Mouse (Mus musculus) kidney, postnatal 36 days (tissue): ENCODE measurements around the gene Sema4d.
A peak's percentile ranks its signal among the peaks of the same experiment; 100 is the strongest.

Experiments
- DNase-seq, 2 experiments: peaks; one replicate each; pipeline ENCODE4 v3.0.0; 2021 to 2022; ENCODE audit warnings: mixed read lengths in 2 of 2

The Sema4d gene

GRCm38 (mm10) chr13:51677041-51677440 lies 116.5 kb downstream of the Sema4d start:
- no peak for DNase-seq

- no peak for DNase-seq
These were observed 116.9 kb downstream of the Sema4d start for GRCm38 (mm10) chr13:51676641-51677040.

GRCm38 (mm10) chr13:51668195-51668594 lies 125.4 kb downstream of the Sema4d start:
- peak; percentile 47 to 55 for DNase-seq

- peak; percentile 27 to 58 for DNase-seq
These were observed 130.0 kb downstream of the Sema4d start for GRCm38 (mm10) chr13:51663561-51663960.

GRCm38 (mm10) chr13:51659573-51659972 lies 134.0 kb downstream of the Sema4d start:
- no peak for DNase-seq

- DNase-seq: no peak
These were observed 135.5 kb downstream of the Sema4d start for GRCm38 (mm10) chr13:51658094-51658493.

GRCm38 (mm10) chr13:51656516-51657235 lies 136.9 kb downstream of the Sema4d start:
- peak; percentile 62 to 70 for DNase-seq

- DNase-seq: no peak
These were observed 139.6 kb downstream of the Sema4d start for GRCm38 (mm10) chr13:51653961-51654360.

- peak in 1 of 2 experiments; percentile 28 for DNase-seq
These were observed 140.4 kb downstream of the Sema4d start for GRCm38 (mm10) chr13:51653159-51653558.

GRCm38 (mm10) chr13:51651408-51652064 lies 142.0 kb downstream of the Sema4d start, which contains the start of gene Secisbp2:
TSS of gene Secisbp2 (plus strand) at chr13:51651697.
- DNase-seq: peak; percentile 95 to 97

- no peak for DNase-seq
These were observed 143.8 kb downstream of the Sema4d start for GRCm38 (mm10) chr13:51649740-51650139.

- DNase-seq: peak in 1 of 2 experiments; percentile 23
These were observed 145.3 kb downstream of the Sema4d start for GRCm38 (mm10) chr13:51648237-51648636.

GRCm38 (mm10) chr13:51647770-51648169 lies 145.8 kb downstream of the Sema4d start:
- DNase-seq: peak; percentile 52 to 78

- no peak for DNase-seq
These were observed 147.1 kb downstream of the Sema4d start for GRCm38 (mm10) chr13:51646362-51647027.

- DNase-seq: peak; percentile 52 to 57
These were observed 147.7 kb downstream of the Sema4d start for GRCm38 (mm10) chr13:51645872-51646271.

- DNase-seq: peak; percentile 97 to 99
These were observed 148.4 kb downstream of the Sema4d start, which contains the start of gene Cks2 for GRCm38 (mm10) chr13:51644829-51645789. TSS of gene Cks2 (plus strand) at chr13:51645232.

GRCm38 (mm10) chr13:51643924-51644828 lies 149.4 kb downstream of the Sema4d start:
- no peak for DNase-seq

- peak; percentile 43 to 69 for DNase-seq
These were observed 151.3 kb downstream of the Sema4d start for GRCm38 (mm10) chr13:51642171-51642778.

GRCm38 (mm10) chr13:51641424-51641823 lies 152.1 kb downstream of the Sema4d start:
- DNase-seq: no peak

GRCm38 (mm10) chr13:51638958-51639357 lies 154.6 kb downstream of the Sema4d start:
- DNase-seq: peak in 1 of 2 experiments; percentile 64
